Mouse (Mus musculus) layer of hippocampus, adult 8-10 months (tissue): ENCODE data around the gene Adh1. TPM values are rescaled to one million over a fixed set of nuclear protein-coding genes. Genes with fewer than 3 reads are reported as not detected.

Experiments
- DNase-seq, 2 experiments: peaks; one replicate each; pipeline ENCODE4 v3.0.0; 2022; ENCODE audit warnings: low spot score in 2 of 2
- total RNA-seq, 4 experiments: library from RNA; stranded (reverse); gene quantifications; 2 replicates each; pipeline ENCODE4 v1.2.4; 2022

Adh1 gene
- total RNA-seq, result 1 to 10 TPM; 1.1 to 2.1 (median 1.8) TPM

DNA sequence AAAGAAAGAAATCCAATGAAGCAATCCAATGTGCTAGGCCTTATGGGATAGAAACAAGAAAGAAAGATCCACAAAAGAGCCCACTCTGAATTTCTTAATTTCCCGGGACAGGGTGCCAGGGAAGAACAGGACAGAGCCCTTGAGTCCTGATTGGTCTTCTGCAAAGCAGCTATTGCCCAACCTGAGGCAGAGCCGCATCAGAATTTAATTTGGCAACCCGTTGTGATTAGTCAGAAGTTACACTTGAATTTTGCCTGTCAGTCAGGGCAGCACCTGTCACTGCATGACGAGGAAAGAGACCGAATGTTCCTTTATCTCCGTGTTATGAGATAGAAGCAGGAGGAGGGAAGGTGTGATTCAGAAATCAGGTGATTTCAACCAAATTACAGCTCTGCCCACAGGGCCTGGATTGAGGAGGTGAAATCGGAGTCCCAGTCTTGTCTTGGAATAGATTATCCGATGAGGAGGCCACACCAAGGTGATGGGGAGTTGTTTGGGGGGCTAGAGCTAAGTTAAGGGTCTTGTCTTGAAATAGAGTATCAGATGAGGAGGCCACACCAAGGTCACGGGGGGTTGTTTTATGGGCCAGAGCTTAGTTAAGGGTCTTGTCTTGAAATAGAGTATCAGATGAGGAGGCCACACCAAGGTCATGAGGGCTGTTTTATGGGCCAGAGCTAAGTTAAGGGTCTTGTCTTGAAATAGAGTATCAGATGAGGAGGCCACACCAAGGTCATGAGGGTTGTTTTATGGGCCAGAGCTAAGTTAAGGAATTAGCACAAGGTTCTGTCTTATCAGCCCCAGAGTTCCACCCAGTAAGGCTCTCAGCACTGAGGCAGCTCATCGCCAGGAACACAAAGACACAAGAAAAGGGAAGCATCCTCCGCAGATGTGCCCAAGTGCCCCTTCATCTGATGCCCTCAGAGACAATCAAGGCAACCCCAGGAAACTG lies at the start of gene Adh1:
Gene Adh1, plus strand, starts transcription at position 271 of the 949 bp plus-strand sequence.
- DNase-seq, result no peak

- no peak for DNase-seq
Measured at GRCm38 (mm10) chr3:138212431-138212951, 48.3 kb upstream of the Adh1 start.

GRCm38 (mm10) chr3:138215395-138215989 lies 45.3 kb upstream of the Adh1 start:
- no peak for DNase-seq

DNA sequence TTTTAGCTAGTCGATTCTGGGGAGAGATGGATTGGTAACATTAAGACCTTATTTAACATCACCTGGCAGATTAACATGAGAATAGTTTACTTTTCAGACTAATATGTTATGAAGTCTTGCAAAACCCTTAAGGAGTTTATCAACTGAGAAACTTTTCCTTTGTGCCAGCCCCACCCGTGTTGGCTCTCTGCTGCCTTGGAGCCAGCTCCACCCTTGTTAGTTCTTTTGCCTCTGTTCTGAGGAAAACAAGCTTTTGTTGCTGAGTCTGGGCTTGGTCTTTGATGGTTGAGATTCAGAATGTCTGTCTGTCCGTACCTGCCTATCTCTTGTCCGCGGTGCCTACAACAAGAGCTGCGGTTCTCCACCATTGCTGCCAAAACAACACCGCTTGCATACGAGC lies 44.7 kb upstream of the Adh1 start:
- no peak for DNase-seq

DNA sequence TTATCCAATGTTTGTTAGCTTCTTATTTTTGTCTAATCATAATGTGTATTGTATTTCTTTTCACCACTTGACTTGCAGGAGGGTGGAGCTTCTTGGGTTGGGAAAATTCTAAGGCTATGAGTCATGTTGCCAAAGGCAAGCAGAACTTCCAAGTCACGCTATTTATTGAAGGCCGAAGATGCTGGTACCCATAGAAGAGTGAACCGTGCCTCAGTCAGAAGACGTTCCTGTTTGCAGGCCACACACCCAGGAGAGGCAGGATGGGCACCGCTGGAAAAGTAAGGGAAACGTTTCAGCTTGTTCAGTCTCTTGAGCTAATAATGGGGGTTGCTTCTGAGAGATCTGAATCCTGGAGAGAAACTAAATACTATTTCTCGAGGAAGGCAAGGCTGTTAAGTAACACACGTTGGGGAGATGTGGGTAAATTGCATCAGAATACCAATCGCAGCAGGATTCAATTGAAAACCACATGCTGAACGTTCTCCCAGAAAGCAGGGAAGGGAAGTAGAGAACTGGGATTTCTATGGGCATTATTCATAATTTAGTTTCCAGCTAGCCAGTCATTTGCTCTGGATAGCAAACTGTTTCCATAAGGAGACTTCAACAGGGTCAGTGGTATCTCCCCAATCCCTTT lies 43.0 kb upstream of the Adh1 start, which contains the start of gene Adh7:
Gene Adh7, plus strand, starts transcription at position 130 of the 634 bp plus-strand sequence.
- no peak for DNase-seq

GRCm38 (mm10) chr3:138221116-138221515 lies 39.7 kb upstream of the Adh1 start:
- no peak for DNase-seq

GRCm38 (mm10) chr3:138222511-138222910 lies 38.3 kb upstream of the Adh1 start:
- DNase-seq, result no peak

GRCm38 (mm10) chr3:138222952-138223351 lies 37.8 kb upstream of the Adh1 start:
- DNase-seq, result peak; percentile 19 to 38

DNA sequence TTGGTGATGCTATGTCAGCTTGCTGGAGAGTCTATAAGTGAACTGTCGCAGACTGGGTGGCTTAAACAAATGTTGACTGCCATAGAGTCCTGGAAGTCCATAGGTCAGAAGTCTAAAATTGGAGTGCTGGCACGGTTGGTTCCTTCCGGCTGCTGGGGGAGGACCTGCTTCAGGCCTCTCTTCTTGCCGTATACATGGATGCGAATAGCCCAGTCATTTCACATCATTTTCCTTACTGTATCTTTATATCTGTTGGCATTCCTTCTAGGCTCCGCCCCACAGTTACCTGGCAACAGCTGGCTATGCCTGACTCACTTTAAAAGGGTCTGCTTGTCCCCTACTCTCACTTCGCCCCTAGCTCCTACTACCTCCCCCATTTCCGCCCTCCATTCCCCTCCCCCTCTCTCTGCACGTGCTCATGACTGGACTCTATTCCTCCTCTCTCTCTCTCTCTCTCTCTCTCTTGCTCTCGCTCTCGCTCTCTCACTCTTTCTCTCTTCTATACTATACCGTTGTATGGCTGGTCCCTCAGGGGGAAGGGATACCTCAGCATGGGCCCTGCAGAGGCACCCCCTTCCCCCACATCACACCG lies 36.3 kb upstream of the Adh1 start:
- DNase-seq, result no peak

GRCm38 (mm10) chr3:138225331-138225730 lies 35.5 kb upstream of the Adh1 start:
- DNase-seq, result no peak

- no peak for DNase-seq
Measured at GRCm38 (mm10) chr3:138225853-138226252, 34.9 kb upstream of the Adh1 start.

GRCm38 (mm10) chr3:138226476-138226875 lies 34.3 kb upstream of the Adh1 start:
- no peak for DNase-seq

DNA sequence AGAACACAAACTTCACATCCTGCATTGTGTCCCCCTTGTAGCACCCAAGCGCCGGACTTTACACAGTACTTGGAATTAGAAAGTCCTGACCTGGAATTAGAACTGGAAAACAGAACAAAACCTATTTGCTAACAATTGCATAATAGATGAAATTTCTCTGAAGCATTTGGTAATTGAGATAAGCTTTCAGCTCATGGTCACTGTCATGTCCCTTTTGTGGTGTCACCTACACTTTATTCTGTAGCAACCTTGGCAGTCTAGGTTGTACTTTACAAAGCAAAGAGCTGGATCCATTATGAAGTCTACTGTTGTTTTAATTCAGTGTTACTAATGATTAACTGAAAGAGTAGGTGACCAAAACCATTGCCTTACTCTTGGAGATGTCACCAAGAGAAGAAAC lies 33.7 kb upstream of the Adh1 start:
- no peak for DNase-seq

- DNase-seq, result no peak
Measured at GRCm38 (mm10) chr3:138227782-138228181, 33.0 kb upstream of the Adh1 start.

GRCm38 (mm10) chr3:138229448-138229847 lies 31.3 kb upstream of the Adh1 start:
- DNase-seq, result no peak

GRCm38 (mm10) chr3:138230266-138230665 lies 30.5 kb upstream of the Adh1 start:
- DNase-seq, result no peak

DNA sequence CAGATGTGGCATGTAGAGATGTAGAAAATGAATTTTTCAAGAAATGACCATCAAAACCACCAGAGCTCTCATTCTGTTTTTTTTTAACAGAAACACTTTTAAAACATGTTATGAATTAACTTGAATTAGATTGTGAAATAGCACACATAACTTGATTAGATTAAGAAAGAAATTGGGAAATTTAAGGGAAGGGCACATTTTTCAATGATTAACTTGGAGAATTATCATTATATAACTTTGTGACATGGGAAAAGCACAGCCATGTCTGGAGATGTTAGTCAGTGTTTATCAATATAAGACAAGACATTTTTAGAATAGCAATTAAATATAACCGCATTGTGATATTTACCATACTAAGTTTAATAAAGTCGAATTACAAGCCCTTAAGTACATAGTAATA lies 29.3 kb upstream of the Adh1 start:
- DNase-seq, result no peak

- DNase-seq, result no peak
Measured at GRCm38 (mm10) chr3:138236546-138237163, 24.1 kb upstream of the Adh1 start.

- DNase-seq, result no peak
Measured at GRCm38 (mm10) chr3:138238046-138238445, 22.7 kb upstream of the Adh1 start.

DNA sequence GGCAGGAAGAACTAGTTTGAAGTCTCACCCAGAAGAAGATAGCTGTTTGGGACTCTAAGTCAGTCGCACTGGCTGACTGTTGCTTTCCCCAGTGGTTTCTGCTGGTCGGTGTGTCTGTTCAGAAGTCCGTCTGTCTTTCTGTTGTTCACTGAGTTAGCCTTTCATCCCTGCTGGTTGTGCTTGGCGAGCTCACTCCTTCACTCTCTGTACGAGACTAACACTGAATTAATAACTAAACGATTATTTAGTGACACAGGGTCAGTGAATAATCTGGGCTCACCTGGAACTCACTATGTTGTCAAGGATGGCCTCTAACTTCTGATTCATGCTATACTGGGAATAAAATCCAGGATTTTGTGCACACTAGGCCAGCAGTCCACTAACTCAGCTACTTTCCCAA lies 21.3 kb upstream of the Adh1 start:
- DNase-seq, result no peak

GRCm38 (mm10) chr3:138240411-138240810 lies 20.4 kb upstream of the Adh1 start:
- no peak for DNase-seq
